Mouse (Mus musculus) testis, adult 2 months (tissue): ENCODE measurements around the gene Prkar2a. TPM values are rescaled to one million over a fixed set of nuclear protein-coding genes. Genes with fewer than 3 reads are reported as not detected.

Experiments
- H3K27ac ChIP-seq: fragments of 200-500 bp; 2 replicates; pipeline ENCODE4 v1.5.1; 2012; ENCODE audit warnings: low read depth, low read length; ENCODE audit not compliant: control insufficient read depth, insufficient read depth
- H3K27me3 ChIP-seq: fragments of 200-500 bp; 2 replicates; pipeline ENCODE4 v1.6.1; 2012; ENCODE audit warnings: mild to moderate bottlenecking, low read length, moderate library complexity; ENCODE audit not compliant: control insufficient read depth, insufficient read depth
- H3K36me3 ChIP-seq: fragments of 200-500 bp; 2 replicates; pipeline ENCODE4 v1.6.1; 2012; ENCODE audit warnings: mild to moderate bottlenecking, low read length; ENCODE audit not compliant: control insufficient read depth, insufficient read depth
- H3K4me1 ChIP-seq: fragments of 200-500 bp; 2 replicates; pipeline ENCODE4 v1.6.1; 2012; ENCODE audit warnings: low read length; ENCODE audit not compliant: control insufficient read depth, insufficient read depth
- H3K4me3 ChIP-seq: fragments of 200-500 bp; 2 replicates; pipeline ENCODE4 v1.5.1; 2012; ENCODE audit warnings: low read depth, mild to moderate bottlenecking, low read length, moderate library complexity, mixed read lengths; ENCODE audit not compliant: control insufficient read depth
- CTCF ChIP-seq: fragments of 200-500 bp; IDR thresholded peaks from 2 replicates; pipeline ENCODE4 v1.5.1; 2012; ENCODE audit warnings: low read depth, mild to moderate bottlenecking, inconsistent platforms, low read length, moderate library complexity; ENCODE audit not compliant: control insufficient read depth, insufficient read depth, insufficient replicate concordance
- POLR2A ChIP-seq: fragments of 200-500 bp; IDR thresholded peaks from 2 replicates; pipeline ENCODE4 v1.6.1; 2012; ENCODE audit warnings: low read depth, mild to moderate bottlenecking, inconsistent platforms, low read length, moderate library complexity; ENCODE audit not compliant: control insufficient read depth
- polyA plus RNA-seq: library from polyadenylated mRNA; depleted of rRNA; stranded (reverse); fragments of >200 nt; gene quantifications from 2 replicates; pipeline ENCODE4 v1.2.3, GENCODE M21; 2012

Gene Prkar2a
- polyA plus RNA-seq, 1 experiment, result 112 TPM

DNA sequence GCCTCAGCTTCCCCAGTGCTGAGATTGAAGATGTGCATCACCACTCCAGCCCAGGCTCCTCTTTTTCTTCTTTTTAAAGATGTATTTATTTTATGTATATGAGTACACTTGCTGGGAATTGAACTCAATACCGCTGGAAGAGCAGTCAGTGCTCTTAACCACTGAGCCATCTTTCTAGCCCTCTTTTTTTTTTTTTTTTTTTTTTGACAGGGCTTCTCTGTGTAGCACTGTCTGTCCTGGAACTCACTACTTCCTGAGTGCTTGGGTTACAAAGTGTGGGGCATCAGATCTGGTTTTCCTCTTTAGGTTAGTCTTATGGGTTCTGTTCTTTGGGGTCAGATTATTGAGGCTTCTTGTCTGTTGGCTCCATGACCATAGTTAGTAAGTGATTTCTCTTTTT lies 5.4 kb downstream of the Prkar2a start:
- H3K4me3 ChIP-seq, result no peak overlapping the region
- H3K27me3 ChIP-seq, result no peaks in the 10 kb centered on the region
- no peaks in the 10 kb centered on the region for H3K36me3 ChIP-seq
- TF ChIP-seq POLR2A (no peak), CTCF (no peak)
- H3K4me1 ChIP-seq, result peaks cover 16% of the 10 kb centered on the region
- no peak overlapping the region for H3K27ac ChIP-seq

DNA sequence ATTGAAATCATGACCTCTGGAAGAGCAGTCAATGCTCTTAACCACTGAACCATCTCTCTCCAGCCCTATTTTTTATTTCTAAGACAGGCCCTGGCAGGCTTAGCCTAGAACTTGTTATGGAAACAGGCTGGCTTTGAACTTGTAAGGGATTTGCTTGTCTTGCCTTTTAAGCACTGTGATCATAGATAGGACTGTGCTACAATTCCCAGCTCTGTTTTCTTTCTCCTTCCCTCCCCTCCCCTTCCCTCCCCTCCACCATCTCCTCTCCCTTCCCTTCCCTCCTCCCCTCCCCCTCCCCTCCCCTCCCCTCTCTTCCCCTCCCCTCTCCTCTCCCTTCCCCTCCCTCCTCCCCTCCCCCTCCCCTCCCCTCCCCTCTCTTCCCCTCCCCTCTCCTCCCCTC lies 13.4 kb downstream of the Prkar2a start:
- no peaks in the 10 kb centered on the region for H3K36me3 ChIP-seq
- peaks cover 3% of the 10 kb centered on the region; the same call in 1 of the 2 replicates for H3K4me1 ChIP-seq
- H3K27me3 ChIP-seq, result no peaks in the 10 kb centered on the region
- H3K27ac ChIP-seq, result no peak overlapping the region
- H3K4me3 ChIP-seq, result no peak overlapping the region
- TF ChIP-seq POLR2A, result no peak
- TF ChIP-seq CTCF, result no peak

DNA sequence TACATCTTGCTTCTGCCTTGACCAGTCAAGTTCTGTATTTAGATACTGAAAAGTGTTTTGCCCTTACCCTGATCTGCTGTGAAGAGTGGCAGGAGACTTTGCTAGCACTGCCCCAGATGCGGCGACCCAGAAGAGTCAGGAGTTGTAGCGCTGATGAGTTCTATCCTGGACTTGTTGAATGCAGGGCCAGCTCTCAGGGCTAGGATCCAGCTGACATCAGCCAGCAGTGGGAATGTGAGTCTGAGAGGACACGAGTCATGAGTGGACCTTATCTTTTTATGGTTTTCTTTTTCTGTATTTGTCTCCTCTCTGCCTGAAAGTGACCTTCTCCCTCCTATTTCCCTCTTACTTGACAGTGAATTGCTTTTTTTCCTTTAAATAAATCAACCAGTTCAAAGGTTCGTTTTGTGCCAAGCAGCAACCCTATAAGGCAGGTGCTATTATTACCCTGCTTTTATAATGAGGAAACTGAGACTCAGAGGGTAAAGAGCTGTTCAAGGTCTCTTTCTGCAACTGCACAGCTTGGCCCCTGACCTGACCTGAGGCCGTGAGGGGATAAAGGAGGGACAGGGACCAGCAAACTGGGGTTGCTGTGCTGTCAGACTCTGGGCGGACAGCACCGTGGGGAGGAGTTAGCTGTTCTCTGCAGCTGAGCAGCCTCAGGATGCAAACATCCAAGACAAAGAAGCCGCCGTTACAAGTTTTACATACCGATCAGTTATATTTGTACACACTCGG lies 14.4 kb downstream of the Prkar2a start:
- no peaks in the 10 kb centered on the region for H3K36me3 ChIP-seq
- H3K4me1 ChIP-seq, result peaks cover 3% of the 10 kb centered on the region; the same call in 1 of the 2 replicates
- H3K27ac ChIP-seq, result 0 out of 2 replicates have a peak overlapping the region, but pooled peaks have one; percentile 21
- TF ChIP-seq CTCF (no peak), POLR2A (no peak)
- H3K27me3 ChIP-seq, result no peaks in the 10 kb centered on the region
- H3K4me3 ChIP-seq, result no peak overlapping the region

DNA sequence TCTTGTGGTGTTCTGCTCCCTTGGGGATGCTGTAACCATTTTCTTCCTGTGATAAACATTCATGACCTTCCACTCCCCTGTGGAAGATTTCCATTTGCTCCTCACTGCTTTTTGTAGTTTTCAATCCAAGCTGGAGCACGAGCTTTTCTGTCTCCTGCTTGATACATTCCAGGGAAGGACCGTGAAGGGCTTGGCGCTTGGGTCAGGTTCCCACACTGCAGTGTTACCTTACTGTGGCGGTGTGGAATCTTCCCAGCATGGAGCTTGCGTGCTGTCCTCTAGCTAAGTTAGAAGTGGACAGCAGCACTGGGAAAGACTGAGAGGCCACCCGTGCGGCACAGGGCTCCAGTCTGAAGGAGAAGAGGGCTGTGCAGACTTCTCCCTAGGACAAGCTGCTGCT lies 15.5 kb downstream of the Prkar2a start:
- Histone ChIP-seq H3K27ac (peak overlapping the region; percentile 62), H3K4me3 (no peak overlapping the region), H3K27me3 (no peaks in the 10 kb centered on the region), H3K36me3 (no peaks in the 10 kb centered on the region), H3K4me1 (peaks cover 3% of the 10 kb centered on the region; the same call in 1 of the 2 replicates)
- TF ChIP-seq CTCF (no peak), POLR2A (no peak)

DNA sequence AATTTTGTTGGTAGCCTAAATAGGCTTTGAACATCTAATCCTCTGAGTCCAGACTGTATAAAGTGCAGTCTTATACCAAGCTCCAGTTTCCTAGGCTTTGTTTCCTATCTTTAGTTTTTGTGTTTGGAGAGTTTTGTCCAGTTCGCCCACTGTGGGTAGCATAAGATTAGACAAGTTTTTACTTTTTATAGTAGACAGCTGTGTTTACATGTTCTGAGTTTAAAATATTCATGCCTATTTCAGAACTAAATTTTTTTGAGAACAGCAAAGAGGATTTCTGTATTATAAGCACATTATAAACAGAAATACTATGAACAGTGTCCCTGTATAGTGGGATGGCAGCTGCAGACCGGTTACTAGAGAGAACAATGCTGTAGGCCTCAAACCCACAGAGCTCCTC lies 18.1 kb downstream of the Prkar2a start:
- H3K4me1 ChIP-seq, result peaks cover 3% of the 10 kb centered on the region; the same call in 1 of the 2 replicates
- H3K27ac ChIP-seq, result no peak overlapping the region
- H3K36me3 ChIP-seq, result no peaks in the 10 kb centered on the region
- TF ChIP-seq POLR2A (no peak), CTCF (no peak)
- no peak overlapping the region for H3K4me3 ChIP-seq
- no peaks in the 10 kb centered on the region for H3K27me3 ChIP-seq

DNA sequence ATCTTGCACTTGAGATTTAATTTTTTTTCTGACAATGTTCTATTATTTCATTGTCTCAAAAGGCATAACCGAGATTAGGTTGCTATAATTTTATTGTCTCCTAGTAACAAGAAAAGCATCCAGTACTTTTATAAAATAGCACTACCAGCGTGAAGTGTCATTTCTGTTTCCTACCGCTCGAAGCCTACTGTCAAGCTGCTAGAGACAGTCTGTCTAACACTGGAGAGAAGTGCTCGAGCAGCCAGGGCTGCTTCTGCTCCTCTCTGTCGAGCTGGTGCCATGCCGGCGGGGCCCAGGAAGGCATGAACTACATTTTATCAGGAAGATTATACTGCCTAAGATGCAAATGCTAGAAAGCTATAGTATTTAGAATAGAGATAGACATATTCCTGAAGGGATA lies 19.7 kb downstream of the Prkar2a start:
- Histone ChIP-seq H3K4me1 (peaks cover 3% of the 10 kb centered on the region; the same call in 1 of the 2 replicates), H3K4me3 (no peak overlapping the region), H3K36me3 (no peaks in the 10 kb centered on the region), H3K27ac (no peak overlapping the region), H3K27me3 (no peaks in the 10 kb centered on the region)
- TF ChIP-seq POLR2A, result no peak
- no peak for TF ChIP-seq CTCF

DNA sequence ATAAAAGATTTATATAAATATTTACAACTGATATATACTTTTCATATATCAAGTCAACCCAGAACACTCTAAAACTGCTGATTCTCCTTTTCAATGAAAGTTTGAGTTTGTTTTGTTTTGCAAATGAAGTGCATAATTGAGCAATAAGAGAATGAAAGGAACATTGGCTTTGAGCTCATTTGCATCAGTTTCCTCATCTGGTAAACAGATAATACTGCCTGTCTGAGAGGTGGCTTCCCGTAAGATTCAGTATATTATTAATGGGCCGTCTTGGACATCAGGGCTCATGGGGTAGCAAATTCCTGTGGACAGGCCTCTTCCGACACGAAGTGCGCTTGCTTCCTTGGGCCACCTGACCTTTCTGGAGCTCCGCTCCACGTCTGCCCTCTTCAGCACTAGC lies 21.7 kb downstream of the Prkar2a start:
- H3K27me3 ChIP-seq, result no peaks in the 10 kb centered on the region
- H3K4me3 ChIP-seq, result no peak overlapping the region
- TF ChIP-seq CTCF (no peak), POLR2A (no peak)
- no peaks in the 10 kb centered on the region for H3K36me3 ChIP-seq
- no peak overlapping the region for H3K27ac ChIP-seq
- no peaks in the 10 kb centered on the region for H3K4me1 ChIP-seq
